ENCODE assay signal across 8 mouse cellular contexts in the genomic region with DNA sequence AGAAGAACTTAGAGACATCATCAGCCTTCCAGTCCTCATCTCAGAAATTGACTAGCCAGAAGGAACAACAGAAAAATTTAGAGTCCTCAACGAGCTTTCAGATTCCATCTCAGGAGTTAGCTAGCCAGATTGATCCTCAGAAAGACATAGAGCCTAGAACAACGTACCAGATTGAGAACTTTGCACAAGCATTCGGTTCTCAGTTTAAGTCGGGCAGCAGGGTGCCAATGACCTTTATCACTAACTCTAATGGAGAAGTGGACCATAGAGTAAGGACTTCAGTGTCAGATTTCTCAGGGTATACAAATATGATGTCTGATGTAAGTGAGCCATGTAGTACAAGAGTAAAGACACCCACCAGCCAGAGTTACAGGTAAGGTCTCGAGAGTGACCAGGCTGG. TPM values are rescaled to one million over a fixed set of nuclear protein-coding genes. Genes with fewer than 3 reads are reported as not detected.
A peak's percentile ranks its signal among the peaks of the same experiment; 100 is the strongest.
DNase-seq lines count a peak whose midpoint lies in the region; ATAC-seq and TF ChIP-seq lines count a peak whose summit lies in the region.

No protein-coding gene starts in this region.

- no peak for DNase-seq in gastrocnemius, adult 2 months
- no peak for DNase-seq in gastrocnemius, postnatal 4 days (ENCODE audit: low spot score in 2 of 2)
- no peak for DNase-seq in neural tube, embryonic 11.5 days (ENCODE audit: low spot score)
- no peak for DNase-seq in neural tube, embryonic 10.5 days (ENCODE audit: extremely low spot score, low spot score)
- DNase-seq in c-Kit-positive CD71-positive TER-119-positive erythroid progenitor cells, embryonic 14.5 days (ENCODE audit: low spot score): no peak
- DNase-seq in T-cell, adult 2 months (ENCODE audit: low spot score): no peak
- DNase-seq in retina, embryonic 14.5 days (ENCODE audit: low spot score): no peak

- no peaks in the 10 kb centered on the region for H3K27me3 ChIP-seq in neural tube, embryonic 11.5 days (ENCODE audit: control insufficient read depth, insufficient read depth, low read length)
- no peaks in the 10 kb centered on the region for H3K27me3 ChIP-seq in liver, embryonic 16.5 days (ENCODE audit: control insufficient read depth, insufficient read depth, low read depth, low read length)

- 84% methylated on average over 5 of the region's 5 CpGs for WGBS in neural tube, embryonic 11.5 days
- 63% methylated on average over 5 of the region's 5 CpGs for WGBS in liver, embryonic 16.5 days (ENCODE audit: insufficient replicate concordance)

- no peak for TF ChIP-seq CTCF in gastrocnemius, adult 2 months (IDR thresholded peaks at IDR 0.05)

- no peak overlapping the region for H3K9ac ChIP-seq in neural tube, embryonic 11.5 days (ENCODE audit: low read length)
- no peak overlapping the region for H3K9ac ChIP-seq in liver, embryonic 16.5 days (ENCODE audit: low read depth, low read length)

- peak overlapping the region; percentile 29 for H3K4me2 ChIP-seq in neural tube, embryonic 11.5 days (ENCODE audit: low read depth)
- peak overlapping the region; percentile 18 for H3K4me2 ChIP-seq in liver, embryonic 16.5 days (ENCODE audit: low read depth, low read length)

- intact Hi-C loops in gastrocnemius, adult 2 months (cut with DNase I): loop anchor here (2.0 to 10.0 kb wide), 5 partner anchors 55 to 1987 kb away; no protein-coding TSS in a partner anchor

- no peak for ATAC-seq in neural tube, embryonic 11.5 days (ENCODE audit: insufficient read depth, low FRiP score, low TSS enrichment)
- no peak for ATAC-seq in liver, embryonic 16.5 days (ENCODE audit: low read depth)

- H3K4me3 ChIP-seq in gastrocnemius, adult 2 months: peak overlapping the region; percentile 51
- no peak overlapping the region for H3K4me3 ChIP-seq in neural tube, embryonic 11.5 days (ENCODE audit: low read depth, low read length)
- H3K4me3 ChIP-seq in liver, embryonic 16.5 days (ENCODE audit: low read depth, low read length): peak overlapping the region; percentile 15

- H3K36me3 ChIP-seq in neural tube, embryonic 11.5 days (ENCODE audit: control insufficient read depth, insufficient read depth, low read length): peaks cover 15% of the 10 kb centered on the region; the same call in 1 of the 2 replicates
- no peaks in the 10 kb centered on the region for H3K36me3 ChIP-seq in liver, embryonic 16.5 days (ENCODE audit: control insufficient read depth, insufficient read depth)

- H3K4me1 ChIP-seq in neural tube, embryonic 11.5 days (ENCODE audit: control insufficient read depth, insufficient read depth, low read length): peaks cover 19% of the 10 kb centered on the region
- H3K4me1 ChIP-seq in liver, embryonic 16.5 days (ENCODE audit: control insufficient read depth, low read depth, low read length): peaks cover 20% of the 10 kb centered on the region

- H3K27ac ChIP-seq in gastrocnemius, adult 2 months: no peak overlapping the region
- no peak overlapping the region for H3K27ac ChIP-seq in neural tube, embryonic 11.5 days (ENCODE audit: low read depth, low read length)
- no peak overlapping the region for H3K27ac ChIP-seq in liver, embryonic 16.5 days (ENCODE audit: low read length)

- H3K9me3 ChIP-seq in neural tube, embryonic 11.5 days (ENCODE audit: control insufficient read depth, low read length): no peaks in the 10 kb centered on the region
- no peaks in the 10 kb centered on the region for H3K9me3 ChIP-seq in liver, embryonic 16.5 days (replicated peaks; ENCODE audit: control insufficient read depth, low read length)

RNA-seq across cellular contexts. Expression of a gene that starts 2.9 kb away (rescaled TPM):
- 10 to 100 TPM; 10.1 to 15.0 TPM for total RNA-seq in gastrocnemius, adult 2 months (2021)
- total RNA-seq in gastrocnemius, postnatal 4 days (2021): 10 to 100 TPM; 10.8 to 12.0 TPM
- polyA plus RNA-seq in neural tube, embryonic 11.5 days (2014; fragmentation: Nextera tagmentation; extraction: Ambion mirVana): 40.0 and 40.6 TPM in 2 replicates
- 6.4 TPM in 2 replicates for polyA plus RNA-seq in liver, embryonic 16.5 days (2015; fragmentation: Nextera tagmentation; extraction: Ambion mirVana)
